Mouse (Mus musculus): ENCODE measurements around the gene Myct1. TPM values are rescaled to one million over a fixed set of nuclear protein-coding genes. Genes with fewer than 3 reads are reported as not detected.

Gene Myct1
- polyA plus RNA-seq, 1 experiment from 2014 or later, result 4.7 TPM

DNA sequence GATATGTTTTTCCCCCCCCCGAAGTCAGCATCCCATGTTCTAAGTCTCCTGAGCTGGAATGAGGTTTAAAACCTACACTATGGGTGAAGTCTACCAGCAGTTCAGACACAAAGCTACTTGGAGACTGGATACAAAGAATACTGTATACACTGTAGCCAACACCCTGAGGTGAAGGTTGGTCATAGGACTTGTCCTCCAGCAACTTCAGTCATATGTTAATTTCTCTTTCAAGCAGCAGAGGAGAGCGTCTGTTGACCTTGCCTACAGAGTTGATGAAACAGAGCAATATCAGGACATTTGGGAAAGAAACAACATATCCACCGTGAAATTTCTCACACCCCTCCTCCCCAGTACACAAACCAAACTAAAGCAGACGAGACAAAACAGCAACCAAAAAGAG, 33.0 kb upstream of the Myct1 start:
- no peak overlapping the region for H3K27ac ChIP-seq (ENCODE audit: low read depth)
- H3K27me3 ChIP-seq (replicated peaks; ENCODE audit: control insufficient read depth, insufficient read depth, low read length), result no peaks in the 10 kb centered on the region
- DNase-seq (ENCODE audit: low spot score) (no peak), ATAC-seq (replicated peaks; ENCODE audit: low FRiP score, low TSS enrichment, low read depth) (no peak)
- no peak overlapping the region for H3K4me3 ChIP-seq (ENCODE audit: low read depth, low read length)
- H3K4me2 ChIP-seq (ENCODE audit: low read length), result no peak overlapping the region
- H3K4me1 ChIP-seq (replicated peaks; ENCODE audit: control insufficient read depth, insufficient read depth, low read length), result no peaks in the 10 kb centered on the region
- no peaks in the 10 kb centered on the region for H3K9me3 ChIP-seq (ENCODE audit: control insufficient read depth, low read length)
- WGBS, result 74% methylated on average over 4 of the region's 4 CpGs
- no peaks in the 10 kb centered on the region for H3K36me3 ChIP-seq (ENCODE audit: control insufficient read depth, insufficient read depth, low read length)
- H3K9ac ChIP-seq (ENCODE audit: low read length), result no peak overlapping the region

DNA sequence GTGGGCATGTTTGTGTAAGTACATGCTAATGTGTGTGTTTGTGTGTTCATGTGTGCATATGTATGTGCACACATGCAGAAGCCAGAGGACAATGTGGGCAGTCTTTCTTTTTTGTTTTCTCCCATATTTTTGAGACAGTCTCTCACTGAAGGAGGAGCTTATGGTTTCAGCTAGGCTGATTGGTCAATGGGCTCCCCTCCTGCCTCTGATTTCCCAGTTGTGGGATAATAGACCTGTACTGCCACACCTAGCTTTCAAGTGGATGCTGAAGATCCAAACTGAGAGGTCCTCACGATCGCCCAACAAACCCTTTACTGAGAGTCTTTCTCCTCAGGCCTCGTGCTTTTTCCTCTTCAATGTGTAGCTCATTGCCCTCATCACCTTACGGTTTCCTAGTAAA, 31.9 kb upstream of the Myct1 start:
- H3K9ac ChIP-seq (ENCODE audit: low read length), result no peak overlapping the region
- DNase-seq (ENCODE audit: low spot score), result no peak
- no peaks in the 10 kb centered on the region for H3K4me1 ChIP-seq (replicated peaks; ENCODE audit: control insufficient read depth, insufficient read depth, low read length)
- no peaks in the 10 kb centered on the region for H3K36me3 ChIP-seq (ENCODE audit: control insufficient read depth, insufficient read depth, low read length)
- H3K4me3 ChIP-seq (ENCODE audit: low read depth, low read length), result no peak overlapping the region
- H3K27me3 ChIP-seq (replicated peaks; ENCODE audit: control insufficient read depth, insufficient read depth, low read length), result no peaks in the 10 kb centered on the region
- no peaks in the 10 kb centered on the region for H3K9me3 ChIP-seq (ENCODE audit: control insufficient read depth, low read length)
- no peak for ATAC-seq (replicated peaks; ENCODE audit: low FRiP score, low TSS enrichment, low read depth)
- no peak overlapping the region for H3K27ac ChIP-seq (ENCODE audit: low read depth)
- no peak overlapping the region for H3K4me2 ChIP-seq (ENCODE audit: low read length)
- WGBS, result 81% methylated on average over 4 of the region's 4 CpGs

DNA sequence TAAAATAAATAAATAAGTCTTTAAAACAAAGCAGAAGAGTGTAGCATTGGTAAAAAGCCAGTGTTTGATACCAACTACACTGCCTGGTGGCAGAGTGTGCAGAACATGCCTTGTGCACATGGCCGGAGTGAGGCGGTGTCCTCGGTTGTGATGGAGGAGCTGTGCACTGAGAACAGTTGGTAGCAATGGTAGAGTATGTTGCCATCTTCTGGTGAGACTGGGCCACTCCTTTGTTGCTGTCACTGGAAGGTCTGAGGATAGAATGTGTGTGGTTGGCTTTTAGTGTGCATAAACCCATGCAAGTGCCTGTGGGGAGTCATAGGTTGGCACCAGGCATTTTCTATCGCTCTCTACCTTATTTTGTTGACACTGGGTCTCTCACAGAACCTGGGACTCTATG, 24.6 kb upstream of the Myct1 start:
- Histone ChIP-seq H3K9me3 (ENCODE audit: control insufficient read depth, low read length) (no peaks in the 10 kb centered on the region), H3K4me2 (ENCODE audit: low read length) (no peak overlapping the region), H3K4me1 (replicated peaks; ENCODE audit: control insufficient read depth, insufficient read depth, low read length) (no peaks in the 10 kb centered on the region), H3K4me3 (ENCODE audit: low read depth, low read length) (no peak overlapping the region), H3K27ac (ENCODE audit: low read depth) (no peak overlapping the region), H3K9ac (ENCODE audit: low read length) (no peak overlapping the region), H3K27me3 (replicated peaks; ENCODE audit: control insufficient read depth, insufficient read depth, low read length) (no peaks in the 10 kb centered on the region), H3K36me3 (ENCODE audit: control insufficient read depth, insufficient read depth, low read length) (no peaks in the 10 kb centered on the region)
- 91% methylated on average over 4 of the region's 4 CpGs for WGBS
- no peak for DNase-seq (ENCODE audit: low spot score)
- ATAC-seq (replicated peaks; ENCODE audit: low FRiP score, low TSS enrichment, low read depth), result no peak

DNA sequence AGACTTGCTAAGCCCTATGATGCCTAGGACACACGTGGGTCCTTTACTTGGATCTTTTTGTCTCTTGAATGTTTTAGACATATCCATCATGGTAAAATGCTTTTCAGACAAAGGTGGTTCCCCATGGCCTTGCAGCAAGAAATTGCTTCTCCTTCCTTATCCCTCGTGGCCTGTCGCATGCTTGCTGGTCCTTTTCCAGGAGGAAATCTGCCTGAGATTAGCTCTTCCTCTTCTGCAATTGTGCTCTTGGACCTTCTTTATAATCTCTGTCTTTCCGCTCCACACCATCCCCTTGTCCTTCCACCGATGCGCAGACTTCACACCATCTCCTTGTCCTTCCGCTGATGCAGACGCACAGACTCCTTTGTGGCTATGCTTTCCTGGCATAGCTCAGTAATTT, 23.5 kb upstream of the Myct1 start:
- Histone ChIP-seq H3K4me3 (ENCODE audit: low read depth, low read length) (no peak overlapping the region), H3K9me3 (ENCODE audit: control insufficient read depth, low read length) (no peaks in the 10 kb centered on the region), H3K36me3 (ENCODE audit: control insufficient read depth, insufficient read depth, low read length) (no peaks in the 10 kb centered on the region), H3K27ac (ENCODE audit: low read depth) (no peak overlapping the region), H3K9ac (ENCODE audit: low read length) (no peak overlapping the region), H3K4me1 (replicated peaks; ENCODE audit: control insufficient read depth, insufficient read depth, low read length) (no peaks in the 10 kb centered on the region), H3K27me3 (replicated peaks; ENCODE audit: control insufficient read depth, insufficient read depth, low read length) (no peaks in the 10 kb centered on the region), H3K4me2 (ENCODE audit: low read length) (no peak overlapping the region)
- ATAC-seq (replicated peaks; ENCODE audit: low FRiP score, low TSS enrichment, low read depth), result no peak
- no peak for DNase-seq (ENCODE audit: low spot score)
- 92% methylated on average over 8 of the region's 8 CpGs for WGBS

DNA sequence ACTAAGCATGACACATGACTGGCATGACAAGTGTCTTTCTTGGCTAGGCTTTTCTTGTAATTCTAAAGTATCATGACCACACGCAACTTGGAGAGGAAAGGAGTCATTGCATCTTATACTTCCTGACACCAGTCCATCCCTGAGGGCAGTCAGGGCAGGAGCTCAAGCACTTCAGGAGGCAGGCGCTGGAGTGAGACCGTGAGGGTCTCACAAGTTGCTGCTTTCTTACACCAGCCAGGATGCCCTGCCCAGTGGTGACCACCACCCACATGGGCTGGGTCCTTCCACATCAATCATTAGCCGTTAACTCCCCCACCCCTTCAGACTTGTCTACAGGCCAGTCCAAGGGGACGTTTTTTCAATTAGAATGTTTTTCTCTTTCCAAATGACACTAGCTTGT, 22.2 kb upstream of the Myct1 start:
- no peak overlapping the region for H3K4me2 ChIP-seq (ENCODE audit: low read length)
- DNase-seq (ENCODE audit: low spot score) (no peak), ATAC-seq (replicated peaks; ENCODE audit: low FRiP score, low TSS enrichment, low read depth) (no peak)
- no peaks in the 10 kb centered on the region for H3K4me1 ChIP-seq (replicated peaks; ENCODE audit: control insufficient read depth, insufficient read depth, low read length)
- no peak overlapping the region for H3K9ac ChIP-seq (ENCODE audit: low read length)
- H3K4me3 ChIP-seq (ENCODE audit: low read depth, low read length), result no peak overlapping the region
- H3K36me3 ChIP-seq (ENCODE audit: control insufficient read depth, insufficient read depth, low read length), result no peaks in the 10 kb centered on the region
- no peak overlapping the region for H3K27ac ChIP-seq (ENCODE audit: low read depth)
- 67% methylated on average over 5 of the region's 5 CpGs for WGBS
- H3K9me3 ChIP-seq (ENCODE audit: control insufficient read depth, low read length), result no peaks in the 10 kb centered on the region
- no peaks in the 10 kb centered on the region for H3K27me3 ChIP-seq (replicated peaks; ENCODE audit: control insufficient read depth, insufficient read depth, low read length)

DNA sequence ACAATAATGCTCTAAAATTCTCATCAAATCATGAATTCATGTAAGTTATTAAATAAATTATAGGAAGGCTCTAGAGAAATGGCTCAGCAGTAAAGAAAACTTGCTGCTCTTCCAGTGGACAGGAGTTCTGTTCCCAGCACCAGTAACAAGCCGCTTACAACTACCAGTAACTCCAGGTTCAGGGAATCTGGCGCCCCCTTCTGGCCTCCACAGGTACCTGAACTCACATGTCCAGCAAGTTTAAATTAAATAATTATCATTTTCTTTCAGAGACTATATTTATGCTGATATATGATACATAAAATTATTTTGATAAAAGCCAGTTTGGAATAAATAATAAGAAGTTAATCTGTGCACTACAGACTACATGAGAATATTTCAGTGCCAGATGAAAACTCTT, 20.2 kb upstream of the Myct1 start:
- no peak overlapping the region for H3K27ac ChIP-seq (ENCODE audit: low read depth)
- H3K27me3 ChIP-seq (replicated peaks; ENCODE audit: control insufficient read depth, insufficient read depth, low read length), result no peaks in the 10 kb centered on the region
- no peak overlapping the region for H3K4me3 ChIP-seq (ENCODE audit: low read depth, low read length)
- H3K4me1 ChIP-seq (replicated peaks; ENCODE audit: control insufficient read depth, insufficient read depth, low read length), result no peaks in the 10 kb centered on the region
- no peak for DNase-seq (ENCODE audit: low spot score)
- H3K4me2 ChIP-seq (ENCODE audit: low read length), result no peak overlapping the region
- H3K36me3 ChIP-seq (ENCODE audit: control insufficient read depth, insufficient read depth, low read length), result no peaks in the 10 kb centered on the region
- 54% methylated on average over 2 of the region's 2 CpGs for WGBS
- no peaks in the 10 kb centered on the region for H3K9me3 ChIP-seq (ENCODE audit: control insufficient read depth, low read length)
- H3K9ac ChIP-seq (ENCODE audit: low read length), result no peak overlapping the region
- no peak for ATAC-seq (replicated peaks; ENCODE audit: low FRiP score, low TSS enrichment, low read depth)

DNA sequence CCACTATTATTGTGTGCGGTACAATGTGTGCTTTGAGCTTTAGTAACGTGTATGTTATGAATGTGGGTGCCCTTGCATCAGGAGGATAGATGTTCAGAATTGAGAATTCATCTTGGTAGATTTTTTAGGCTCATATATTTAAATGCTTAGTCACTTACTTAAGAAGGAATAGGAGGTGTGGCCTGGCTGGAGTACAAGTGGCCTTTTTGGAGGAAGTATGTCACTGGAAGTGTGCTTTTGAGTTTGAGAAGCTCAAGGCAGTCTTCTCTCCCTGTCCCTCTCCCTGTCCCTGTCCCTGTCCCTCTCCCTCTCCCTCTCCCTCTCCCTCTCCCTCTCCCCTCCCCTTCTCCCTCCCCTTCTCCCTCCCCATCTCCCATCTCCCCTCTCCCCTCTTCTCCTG, 2.5 kb upstream of the Myct1 start:
- H3K27ac ChIP-seq (ENCODE audit: low read depth), result no peak overlapping the region
- H3K27me3 ChIP-seq (replicated peaks; ENCODE audit: control insufficient read depth, insufficient read depth, low read length), result no peaks in the 10 kb centered on the region
- 91% methylated on average over 2 of the region's 2 CpGs for WGBS

DNA sequence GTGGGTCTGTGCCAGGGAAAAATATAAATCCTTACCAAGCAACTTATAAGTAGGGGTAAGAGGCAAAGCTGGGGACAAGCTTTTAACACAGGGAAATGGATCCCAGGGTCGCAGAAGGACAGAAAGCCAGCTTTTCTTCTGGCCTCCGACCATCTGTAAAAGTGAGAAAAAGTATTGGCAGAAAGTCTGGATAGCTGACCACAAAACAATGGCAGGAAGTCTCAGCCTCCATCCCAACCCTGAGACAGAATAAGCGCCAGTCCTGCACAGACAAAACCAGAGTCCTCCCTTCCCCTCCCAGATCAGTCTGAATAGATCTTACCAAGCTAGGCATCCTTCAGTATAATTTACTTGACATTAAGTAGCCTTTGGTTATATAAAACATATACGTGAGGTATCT, 1.6 kb upstream of the Myct1 start:
- H3K4me2 ChIP-seq (ENCODE audit: low read length), result no peak overlapping the region
- 80% methylated on average over 4 of the region's 4 CpGs for WGBS
- DNase-seq (ENCODE audit: low spot score), result no peak
- H3K4me1 ChIP-seq (replicated peaks; ENCODE audit: control insufficient read depth, insufficient read depth, low read length), result no peaks in the 10 kb centered on the region
- no peaks in the 10 kb centered on the region for H3K36me3 ChIP-seq (ENCODE audit: control insufficient read depth, insufficient read depth, low read length)
- H3K9me3 ChIP-seq (ENCODE audit: control insufficient read depth, low read length), result no peaks in the 10 kb centered on the region
- no peak overlapping the region for H3K9ac ChIP-seq (ENCODE audit: low read length)
- no peaks in the 10 kb centered on the region for H3K27me3 ChIP-seq (replicated peaks; ENCODE audit: control insufficient read depth, insufficient read depth, low read length)
- no peak overlapping the region for H3K4me3 ChIP-seq (ENCODE audit: low read depth, low read length)
- H3K27ac ChIP-seq (ENCODE audit: low read depth), result 0 out of 2 replicates have a peak overlapping the region, but pooled peaks have one; percentile 6
- no peak for ATAC-seq (replicated peaks; ENCODE audit: low FRiP score, low TSS enrichment, low read depth)

More for the DNA sequence above, 2.5 kb upstream of the Myct1 start:
- H3K36me3 ChIP-seq (ENCODE audit: control insufficient read depth, insufficient read depth, low read length), result no peaks in the 10 kb centered on the region
- H3K9me3 ChIP-seq (ENCODE audit: control insufficient read depth, low read length), result no peaks in the 10 kb centered on the region
- ATAC-seq (replicated peaks; ENCODE audit: low FRiP score, low TSS enrichment, low read depth), result no peak
- no peak overlapping the region for H3K4me3 ChIP-seq (ENCODE audit: low read depth, low read length)
- H3K4me2 ChIP-seq (ENCODE audit: low read length), result no peak overlapping the region
- no peak for DNase-seq (ENCODE audit: low spot score)
- H3K4me1 ChIP-seq (replicated peaks; ENCODE audit: control insufficient read depth, insufficient read depth, low read length), result no peaks in the 10 kb centered on the region
- no peak overlapping the region for H3K9ac ChIP-seq (ENCODE audit: low read length)

DNA sequence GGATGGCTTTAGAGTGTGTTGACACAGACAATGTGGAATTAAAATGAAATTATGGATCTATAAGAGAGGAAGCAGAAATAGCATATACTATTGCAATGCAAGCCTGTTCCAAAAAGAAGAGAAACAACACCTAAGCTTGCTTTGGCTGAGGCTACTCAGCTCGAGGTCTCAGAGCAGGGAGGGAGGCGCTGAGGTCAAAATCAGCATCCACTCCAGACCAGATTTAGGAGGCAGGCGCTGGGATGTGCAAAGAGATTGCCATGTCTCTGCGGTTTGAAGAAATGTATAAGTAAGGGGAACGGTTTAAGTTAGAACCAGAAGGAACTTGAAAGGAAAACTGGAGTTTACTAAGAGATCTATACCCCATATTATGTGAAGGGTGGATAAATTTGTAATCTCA, 882 bp downstream of the Myct1 start:
- ATAC-seq (replicated peaks; ENCODE audit: low FRiP score, low TSS enrichment, low read depth) (no peak), DNase-seq (ENCODE audit: low spot score) (no peak)
- Histone ChIP-seq H3K4me1 (replicated peaks; ENCODE audit: control insufficient read depth, insufficient read depth, low read length) (no peaks in the 10 kb centered on the region), H3K4me3 (ENCODE audit: low read depth, low read length) (0 out of 2 replicates have a peak overlapping the region, but pooled peaks have one; percentile 7), H3K9ac (ENCODE audit: low read length) (no peak overlapping the region), H3K9me3 (ENCODE audit: control insufficient read depth, low read length) (no peaks in the 10 kb centered on the region), H3K4me2 (ENCODE audit: low read length) (no peak overlapping the region), H3K27me3 (replicated peaks; ENCODE audit: control insufficient read depth, insufficient read depth, low read length) (no peaks in the 10 kb centered on the region), H3K27ac (ENCODE audit: low read depth) (no peak overlapping the region), H3K36me3 (ENCODE audit: control insufficient read depth, insufficient read depth, low read length) (no peaks in the 10 kb centered on the region)
- 65% methylated on average over 5 of the region's 5 CpGs for WGBS

Data from intestine, embryonic 14.5 days (tissue).